Mouse (Mus musculus) MEL (cell line): ENCODE results near the gene Tsfm. TPM values are rescaled to one million over a fixed set of nuclear protein-coding genes. Genes with fewer than 3 reads are reported as not detected.
A peak's percentile ranks its signal among the peaks of the same experiment; 100 is the strongest.

Source experiments
- DNase-seq: peaks from one replicate; pipeline ENCODE4 v3.0.0; 2011; ENCODE audit warnings: low read depth, low spot score
- H3K27ac ChIP-seq: 2 replicates; pipeline ENCODE4 v1.5.1; 2012; ENCODE audit warnings: low read depth, mild to moderate bottlenecking, control low read depth, low read length, moderate library complexity; ENCODE audit not compliant: control insufficient read depth
- H3K27me3 ChIP-seq, 2 experiments: fragments of 150-350 bp in 1 of 2; sonication (generic) in 1 of 2; 2 replicates each; pipeline ENCODE4 v1.6.1; 2012; ENCODE audit warnings: low read length in 2 of 2, mild to moderate bottlenecking in 2 of 2, improper control_type of control experiment in 1 of 2, moderate library complexity in 1 of 2; ENCODE audit not compliant: insufficient read depth in 2 of 2, control insufficient read depth in 1 of 2
- H3K36me3 ChIP-seq, 2 experiments: 2 replicates each; pipeline ENCODE4 v1.6.1; 2012 to 2014; ENCODE audit warnings: low read length in 2 of 2, improper control_type of control experiment in 1 of 2, inconsistent platforms in 1 of 2, mild to moderate bottlenecking in 1 of 2; ENCODE audit not compliant: insufficient read depth in 2 of 2, control insufficient read depth in 1 of 2
- H3K4me1 ChIP-seq, 2 experiments: fragments of 150-350 bp in 1 of 2; sonication (generic) in 1 of 2; 2 replicates each; pipeline ENCODE4 v1.6.1; 2012; ENCODE audit warnings: low read length in 2 of 2, improper control_type of control experiment in 1 of 2, mild to moderate bottlenecking in 1 of 2; ENCODE audit not compliant: insufficient read depth in 2 of 2, control insufficient read depth in 1 of 2
- H3K4me3 ChIP-seq, 2 experiments: fragments of 150-350 bp in 1 of 2; sonication (generic) in 1 of 2; 2 replicates each; pipeline ENCODE4 v1.5.1; 2012; ENCODE audit warnings: low read depth in 2 of 2, low read length in 2 of 2, mild to moderate bottlenecking in 2 of 2, moderate library complexity in 2 of 2, control low read depth in 1 of 2, improper control_type of control experiment in 1 of 2; ENCODE audit not compliant: control insufficient read depth in 1 of 2, insufficient read depth in 1 of 2
- H3K79me2 ChIP-seq: 2 replicates; pipeline ENCODE4 v1.6.1; 2012; ENCODE audit warnings: mild to moderate bottlenecking, low read length, moderate library complexity; ENCODE audit not compliant: control insufficient read depth, poor library complexity, insufficient read depth
- H3K9ac ChIP-seq: 2 replicates; pipeline ENCODE4 v1.6.1; 2012; ENCODE audit warnings: low read depth, mild to moderate bottlenecking, control low read depth, low read length, moderate library complexity; ENCODE audit not compliant: control insufficient read depth, poor library complexity, severe bottlenecking
- H3K9me3 ChIP-seq: fragments of 150-350 bp; sonication (generic); replicated peaks from 2 replicates; pipeline ENCODE4 v1.6.1; 2012; ENCODE audit warnings: mild to moderate bottlenecking, low read length, improper control_type of control experiment, moderate library complexity; ENCODE audit not compliant: insufficient read depth
- BHLHE40 ChIP-seq: IDR thresholded peaks from 2 replicates; pipeline ENCODE4 v1.6.1; 2012; ENCODE audit warnings: low read depth, mild to moderate bottlenecking, inconsistent platforms, low read length, improper control_type of control experiment, borderline replicate concordance
- CHD2 ChIP-seq: IDR thresholded peaks from 2 replicates; pipeline ENCODE4 v1.6.1; 2011; ENCODE audit warnings: low read length, improper control_type of control experiment
- CTCF ChIP-seq, 3 experiments: IDR thresholded peaks in 2 of 3; conservative IDR thresholded peaks in 1 of 3; 2 replicates each; pipeline ENCODE4 v1.5.1; 2011 to 2012; ENCODE audit warnings: low read length in 3 of 3, low read depth in 2 of 3, mild to moderate bottlenecking in 2 of 3, improper control_type of control experiment in 1 of 3, inconsistent platforms in 1 of 3, mixed read lengths in 1 of 3, moderate library complexity in 1 of 3; ENCODE audit not compliant: control insufficient read depth in 1 of 3, insufficient read depth in 1 of 3, poor library complexity in 1 of 3, severe bottlenecking in 1 of 3
- ELF1 ChIP-seq: IDR thresholded peaks from 2 replicates; pipeline ENCODE4 v1.6.1; 2014; ENCODE audit warnings: low read depth, mild to moderate bottlenecking, inconsistent platforms, low read length, improper control_type of control experiment, moderate library complexity
- ETS1 ChIP-seq: IDR thresholded peaks from 2 replicates; pipeline ENCODE4 v1.6.1; 2012; ENCODE audit warnings: low read depth, mild to moderate bottlenecking, inconsistent platforms, low read length, improper control_type of control experiment, moderate library complexity
- HCFC1 ChIP-seq: IDR thresholded peaks from 2 replicates; pipeline ENCODE4 v1.6.1; 2012; ENCODE audit warnings: low read depth, mild to moderate bottlenecking, inconsistent platforms, low read length, improper control_type of control experiment, moderate library complexity
- JUND ChIP-seq: IDR thresholded peaks from 2 replicates; pipeline ENCODE4 v1.6.1; 2011; ENCODE audit warnings: low read depth, mild to moderate bottlenecking, improper control_type of control experiment, low read length
- KAT2A ChIP-seq: conservative IDR thresholded peaks from 2 replicates; pipeline ENCODE4 v1.6.1; 2012; ENCODE audit warnings: low read depth, low read length, improper control_type of control experiment, inconsistent platforms
- MAFK ChIP-seq: IDR thresholded peaks from 2 replicates; pipeline ENCODE4 v1.6.1; 2011; ENCODE audit warnings: low read depth, mild to moderate bottlenecking, low read length, improper control_type of control experiment, borderline replicate concordance
- MAX ChIP-seq: IDR thresholded peaks from 2 replicates; pipeline ENCODE4 v1.6.1; 2011; ENCODE audit warnings: low read length, improper control_type of control experiment
- MAZ ChIP-seq: IDR thresholded peaks from 2 replicates; pipeline ENCODE4 v1.6.1; 2012; ENCODE audit warnings: low read depth, mild to moderate bottlenecking, inconsistent platforms, low read length, improper control_type of control experiment
- MXI1 ChIP-seq: IDR thresholded peaks from 2 replicates; pipeline ENCODE4 v1.6.1; 2011; ENCODE audit warnings: mild to moderate bottlenecking, low read depth, low read length, improper control_type of control experiment
- MYB ChIP-seq: IDR thresholded peaks from 2 replicates; pipeline ENCODE4 v1.6.1; 2011; ENCODE audit warnings: mild to moderate bottlenecking, low read depth, low read length, improper control_type of control experiment
- NELFE ChIP-seq: IDR thresholded peaks from 2 replicates; pipeline ENCODE4 v1.6.1; 2011; ENCODE audit warnings: low read depth, low read length, improper control_type of control experiment
- POLR2A ChIP-seq, 2 experiments: IDR thresholded peaks; 2 replicates each; pipeline ENCODE4 v1.6.1; 2011 to 2012; ENCODE audit warnings: low read length in 2 of 2, mild to moderate bottlenecking in 2 of 2, control low read depth in 1 of 2, improper control_type of control experiment in 1 of 2, low read depth in 1 of 2, moderate library complexity in 1 of 2; ENCODE audit not compliant: control insufficient read depth in 1 of 2, insufficient read depth in 1 of 2, poor library complexity in 1 of 2
- POLR2AphosphoS2 ChIP-seq: IDR thresholded peaks from 2 replicates; pipeline ENCODE4 v1.6.1; 2011; ENCODE audit warnings: low read length, improper control_type of control experiment
- POLR2AphosphoS5 ChIP-seq: IDR thresholded peaks from 2 replicates; pipeline ENCODE4 v1.6.1; 2012; ENCODE audit warnings: low read depth, borderline replicate concordance, mild to moderate bottlenecking, inconsistent platforms, low read length, moderate library complexity, mixed read lengths
- RAD21 ChIP-seq: IDR thresholded peaks from 2 replicates; pipeline ENCODE4 v1.6.1; 2011; ENCODE audit warnings: mild to moderate bottlenecking, low read depth, low read length, improper control_type of control experiment
- SIN3A ChIP-seq: IDR thresholded peaks from 2 replicates; pipeline ENCODE4 v1.6.1; 2012; ENCODE audit warnings: low read length, improper control_type of control experiment, inconsistent platforms
- SMC3 ChIP-seq: IDR thresholded peaks from 2 replicates; pipeline ENCODE4 v1.6.1; 2011; ENCODE audit warnings: low read depth, low read length, improper control_type of control experiment
- TBP ChIP-seq: IDR thresholded peaks from 2 replicates; pipeline ENCODE4 v1.8.0; 2011; ENCODE audit warnings: low read depth, low read length, improper control_type of control experiment
- ZKSCAN1 ChIP-seq: IDR thresholded peaks from 2 replicates; pipeline ENCODE4 v1.6.1; 2012; ENCODE audit warnings: low read depth, mild to moderate bottlenecking, inconsistent platforms, low read length, improper control_type of control experiment, moderate library complexity
- ZMIZ1 ChIP-seq: IDR thresholded peaks from 2 replicates; pipeline ENCODE4 v1.6.1; 2012; ENCODE audit warnings: low read depth, mild to moderate bottlenecking, inconsistent platforms, low read length, improper control_type of control experiment, moderate library complexity
- polyA plus RNA-seq, 2 experiments: library from polyadenylated mRNA; stranded (reverse) in 1 of 2; unstranded in 1 of 2; fragments of >175 nt in 1 of 2; fragments of >200 nt in 1 of 2; gene quantifications; 2 replicates each; pipeline versions ENCODE4 v1.2.1 to v1.2.4; 2012; ENCODE audit warnings: low replicate concordance in 2 of 2, low read depth in 1 of 2; ENCODE audit not compliant: insufficient read length in 2 of 2, insufficient read depth in 1 of 2, missing spikeins in 1 of 2
- total RNA-seq: library from RNA; depleted of rRNA; stranded (reverse); fragments of 300-350 nt; gene quantifications from 2 replicates; pipeline ENCODE4 v1.2.3, GENCODE M21; 2012

Tsfm gene
- total and polyA plus RNA-seq, 3 experiments = 84.7 to 90.0 TPM; not detected in 1

DNA sequence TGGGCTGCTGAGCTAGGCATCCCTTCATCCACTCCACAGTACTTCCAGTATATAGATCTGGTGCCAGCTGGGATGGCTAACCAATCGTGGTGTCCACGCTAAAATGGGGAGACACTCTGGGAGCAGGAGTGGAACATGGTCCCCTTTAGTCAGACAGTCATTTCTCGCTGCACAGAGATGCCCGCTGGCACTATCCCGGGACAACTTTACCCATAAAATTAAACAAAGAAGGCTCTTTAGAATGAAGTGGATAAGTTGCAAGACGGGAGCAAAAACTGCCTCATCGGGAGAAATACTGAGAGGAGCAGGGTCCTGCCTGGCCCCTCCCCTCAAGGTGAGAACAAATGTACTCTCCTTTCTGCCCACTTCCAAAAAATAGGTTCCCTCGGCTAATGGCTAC, 28.1 kb upstream of the Tsfm start:
- DNase-seq = no peak
- Histone ChIP-seq H3K27ac (no peak overlapping the region), H3K9ac (peak overlapping the region; percentile 3; the same call in 1 of the 2 replicates), H3K4me3 (peak overlapping the region; percentile 35 to 63), H3K36me3 (peaks cover 0 to 6% of the 10 kb centered on the region in 2 experiments; a peak in 2 of 4 replicates), H3K27me3 (no peaks in the 10 kb centered on the region), H3K9me3 (no peaks in the 10 kb centered on the region), H3K4me1 (peaks cover 3 to 10% of the 10 kb centered on the region in 2 experiments; a peak in 2 of 4 replicates), H3K79me2 (peaks cover 3% of the 10 kb centered on the region)
- TF ChIP-seq POLR2AphosphoS5 (no peak), MAX (no peak), MAZ (no peak), MAFK (no peak), ZMIZ1 (no peak), ETS1 (no peak), MYB (no peak), TBP (no peak), JUND (no peak), CHD2 (no peak), ELF1 (no peak), BHLHE40 (no peak), POLR2AphosphoS2 (no peak), SIN3A (no peak), KAT2A (no peak), MXI1 (no peak), POLR2A (IDR thresholded peaks at IDR 0.05; ENCODE audit: control insufficient read depth in 1 of 2, insufficient read depth in 1 of 2, low read depth in 1 of 2, low read length in 2 of 2, poor library complexity in 1 of 2) (no peak)

DNA sequence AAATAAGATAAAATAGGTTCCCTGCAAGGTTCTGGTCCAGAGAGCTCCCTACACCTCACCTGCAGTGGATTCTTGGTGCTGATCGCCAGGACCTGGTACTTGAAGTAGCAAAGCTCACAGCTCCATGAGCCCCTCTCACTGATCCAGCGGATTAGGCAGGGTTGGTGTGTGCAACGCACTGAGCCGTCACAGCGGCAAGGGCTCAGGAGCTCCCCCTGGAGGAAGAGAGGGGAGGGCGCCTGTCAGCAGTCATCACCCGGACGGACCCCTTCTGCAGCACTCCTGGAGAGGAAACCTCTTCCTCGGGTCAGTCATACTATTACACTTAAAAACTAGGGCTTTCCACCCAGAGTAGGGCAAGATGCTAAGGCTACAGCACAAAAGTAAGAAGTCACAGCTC, 27.5 kb upstream of the Tsfm start:
- Histone ChIP-seq H3K4me3 (peak overlapping the region in 1 of 2 experiments; percentile 63; a peak in 1 of 4 replicates), H3K36me3 (peaks cover 0 to 6% of the 10 kb centered on the region in 2 experiments; a peak in 2 of 4 replicates)
- peak; percentile 83 for DNase-seq

More for the DNA sequence above, 27.5 kb upstream of the Tsfm start:
- H3K9ac ChIP-seq = no peak overlapping the region; the same call in 1 of the 2 replicates
- TF ChIP-seq CTCF (IDR thresholded peaks at IDR 0.05 in 2 of 3, conservative IDR thresholded peaks at IDR 0.05 in 1 of 3; ENCODE audit: control insufficient read depth in 1 of 3, insufficient read depth in 1 of 3, low read depth in 2 of 3, low read length in 3 of 3, poor library complexity in 1 of 3, severe bottlenecking in 1 of 3) (peak; percentile 90 to 96 (median 96)), HCFC1 (0 out of 2 replicates have a peak, but pooled peaks have one; percentile 15), POLR2AphosphoS5 (no peak), SIN3A (peak; percentile 63), SMC3 (peak; percentile 72), ZKSCAN1 (no peak), RAD21 (peak; percentile 51), NELFE (no peak)
- no peaks in the 10 kb centered on the region; the same call in 1 of the 2 replicates for H3K79me2 ChIP-seq
- no peak overlapping the region for H3K27ac ChIP-seq
- no peaks in the 10 kb centered on the region for H3K9me3 ChIP-seq
- H3K27me3 ChIP-seq = no peaks in the 10 kb centered on the region
- H3K4me1 ChIP-seq = peaks cover 3 to 10% of the 10 kb centered on the region in 2 experiments; a peak in 2 of 4 replicates
